Mouse (Mus musculus): ENCODE results near the gene Acer1. TPM values are rescaled to one million over a fixed set of nuclear protein-coding genes. Genes with fewer than 3 reads are reported as not detected.

Acer1 gene
- polyA plus RNA-seq, 1 experiment from 2014 or later, result not detected

Other genes with a start within 250 kb of the Acer1 start
- 3.2 and 5.9 TPM in 2 replicates for gene Nrtn, start 224.6 kb downstream of the Acer1 start, polyA plus RNA-seq (2016; fragmentation: Nextera tagmentation; extraction: Ambion mirVana)
- gene Dus3l, start 217.4 kb downstream of the Acer1 start, polyA plus RNA-seq (2016; fragmentation: Nextera tagmentation; extraction: Ambion mirVana), result 46.6 and 49.4 TPM in 2 replicates
- 1.2 and 1.3 TPM in 2 replicates for gene Prr22, start 211.9 kb downstream of the Acer1 start, polyA plus RNA-seq (2016; fragmentation: Nextera tagmentation; extraction: Ambion mirVana)
- 7.2 and 7.8 TPM in 2 replicates for gene Rfx2, start 151.1 kb downstream of the Acer1 start, polyA plus RNA-seq (2016; fragmentation: Nextera tagmentation; extraction: Ambion mirVana)
- gene Acsbg2, start 107.7 kb downstream of the Acer1 start, polyA plus RNA-seq (2016; fragmentation: Nextera tagmentation; extraction: Ambion mirVana), result not detected in 2 replicates
- 0.50 and 0.59 TPM in 2 replicates for gene 1700061G19Rik, start 106.6 kb downstream of the Acer1 start, polyA plus RNA-seq (2016; fragmentation: Nextera tagmentation; extraction: Ambion mirVana)
- gene Mllt1, start 46.7 kb downstream of the Acer1 start, polyA plus RNA-seq (2016; fragmentation: Nextera tagmentation; extraction: Ambion mirVana), result 87.6 and 97.8 TPM in 2 replicates
- gene Clpp, start 8.2 kb upstream of the Acer1 start, polyA plus RNA-seq (2016; fragmentation: Nextera tagmentation; extraction: Ambion mirVana), result 129 and 141 TPM in 2 replicates
- gene Alkbh7, start 15.2 kb upstream of the Acer1 start, polyA plus RNA-seq (2016; fragmentation: Nextera tagmentation; extraction: Ambion mirVana), result 30.0 and 34.9 TPM in 2 replicates
- 0.61 TPM in 1 of 2 replicates, not detected in the other for gene Pspn, start 17.9 kb upstream of the Acer1 start, polyA plus RNA-seq (2016; fragmentation: Nextera tagmentation; extraction: Ambion mirVana)
- gene Gtf2f1, start 29.2 kb upstream of the Acer1 start, polyA plus RNA-seq (2016; fragmentation: Nextera tagmentation; extraction: Ambion mirVana), result 80.9 and 81.8 TPM in 2 replicates
- gene Gm17949, start 29.3 kb upstream of the Acer1 start, polyA plus RNA-seq (2016; fragmentation: Nextera tagmentation; extraction: Ambion mirVana), result 0.45 and 0.64 TPM in 2 replicates
- 62.8 and 70.7 TPM in 2 replicates for gene Khsrp, start 49.4 kb upstream of the Acer1 start, polyA plus RNA-seq (2016; fragmentation: Nextera tagmentation; extraction: Ambion mirVana)
- not detected in 2 replicates for gene Slc25a41, start 59.5 kb upstream of the Acer1 start, polyA plus RNA-seq (2016; fragmentation: Nextera tagmentation; extraction: Ambion mirVana)
- 1.3 and 2.5 TPM in 2 replicates for gene Crb3, start 77.0 kb upstream of the Acer1 start, polyA plus RNA-seq (2016; fragmentation: Nextera tagmentation; extraction: Ambion mirVana)
- 20.3 and 21.3 TPM in 2 replicates for gene Slc25a23, start 77.7 kb upstream of the Acer1 start, polyA plus RNA-seq (2016; fragmentation: Nextera tagmentation; extraction: Ambion mirVana)
- 5.2 and 5.9 TPM in 2 replicates for gene Dennd1c, start 96.4 kb upstream of the Acer1 start, polyA plus RNA-seq (2016; fragmentation: Nextera tagmentation; extraction: Ambion mirVana)
- 121 and 145 TPM in 2 replicates for gene Tubb4a, start 105.7 kb upstream of the Acer1 start, polyA plus RNA-seq (2016; fragmentation: Nextera tagmentation; extraction: Ambion mirVana)
- gene Tnfsf9, start 123.2 kb upstream of the Acer1 start, polyA plus RNA-seq (2016; fragmentation: Nextera tagmentation; extraction: Ambion mirVana), result 8.7 and 9.2 TPM in 2 replicates
- gene Cd70, start 167.7 kb upstream of the Acer1 start, polyA plus RNA-seq (2016; fragmentation: Nextera tagmentation; extraction: Ambion mirVana), result not detected in 2 replicates
- gene Tnfsf14, start 212.1 kb upstream of the Acer1 start, polyA plus RNA-seq (2016; fragmentation: Nextera tagmentation; extraction: Ambion mirVana), result 0.13 TPM in 1 of 2 replicates, not detected in the other
- 0.04 and 0.14 TPM in 2 replicates for gene C3, start 246.0 kb upstream of the Acer1 start, polyA plus RNA-seq (2016; fragmentation: Nextera tagmentation; extraction: Ambion mirVana)

Data from forebrain, embryonic 12.5 days (tissue).